Comparison of ENCODE assay signal across 8 mouse cellular contexts in genomic region chr9:109093786-109094552, GRCm38 (mm10). TPM values are rescaled to one million over a fixed set of nuclear protein-coding genes. Genes with fewer than 3 reads are reported as not detected.
DNase-seq lines count a peak whose midpoint lies in the region; ATAC-seq and TF ChIP-seq lines count a peak whose summit lies in the region.

No protein-coding gene starts in this region.

- 12% methylated on average over 11 of the region's 11 CpGs for WGBS in forebrain, embryonic 14.5 days
- WGBS in kidney, adult 2 months, result 12% methylated on average over 11 of the region's 11 CpGs
- 6% methylated on average over 11 of the region's 11 CpGs for WGBS in lung, embryonic 15.5 days

- ATAC-seq in forebrain, embryonic 14.5 days, result no peak
- ATAC-seq in lung, embryonic 15.5 days (ENCODE audit: borderline replicate concordance, extremely low read depth, low FRiP score, low TSS enrichment), result 0 out of 2 replicates have a peak, but pooled peaks have one; percentile 0
- ATAC-seq in erythroid progenitor cell, adult 5-6 weeks (replicated peaks; ENCODE audit: low FRiP score, poor library complexity, severe bottlenecking), result no peak
- no peak for ATAC-seq in megakaryocyte, adult 5-6 weeks (ENCODE audit: poor library complexity, severe bottlenecking)
- ATAC-seq in megakaryocyte-erythroid progenitor cell, adult 5-6 weeks (replicated peaks; ENCODE audit: low FRiP score, low TSS enrichment, poor library complexity, severe bottlenecking), result no peak

- no peak for TF ChIP-seq CTCF in kidney, adult 2 months (conservative IDR thresholded peaks at IDR 0.05; ENCODE audit: insufficient read depth, insufficient read length, low read depth, low read length)
- no peak for TF ChIP-seq CTCF in left cerebral cortex, adult 2 months (IDR thresholded peaks at IDR 0.05)

- peaks cover 28% of the 10 kb centered on the region for H3K36me3 ChIP-seq in forebrain, embryonic 14.5 days (ENCODE audit: control insufficient read depth, insufficient read depth, low read length)
- no peaks in the 10 kb centered on the region for H3K36me3 ChIP-seq in kidney, adult 2 months (ENCODE audit: control insufficient read depth, insufficient read depth, low read length)
- H3K36me3 ChIP-seq in lung, embryonic 15.5 days, result no peaks in the 10 kb centered on the region

- peak overlapping the region; percentile 99 for H3K9ac ChIP-seq in forebrain, embryonic 14.5 days (ENCODE audit: low read length)
- H3K9ac ChIP-seq in lung, embryonic 15.5 days, result peak overlapping the region; percentile 95

- no peaks in the 10 kb centered on the region for H3K9me3 ChIP-seq in forebrain, embryonic 14.5 days (replicated peaks; ENCODE audit: control insufficient read depth, low read length)
- H3K9me3 ChIP-seq in lung, embryonic 15.5 days, result no peaks in the 10 kb centered on the region

- TF ChIP-seq POLR2A in kidney, adult 2 months (IDR thresholded peaks at IDR 0.05; ENCODE audit: low read depth, low read length), result no peak

- H3K27ac ChIP-seq in forebrain, embryonic 14.5 days (ENCODE audit: low read depth, low read length), result peak overlapping the region; percentile 100; the same call in 1 of the 2 replicates
- peak overlapping the region; percentile 83 for H3K27ac ChIP-seq in kidney, adult 2 months (ENCODE audit: insufficient read depth, low read depth, low read length)
- peak overlapping the region; percentile 99 for H3K27ac ChIP-seq in lung, embryonic 15.5 days
- no peak overlapping the region for H3K27ac ChIP-seq in left cerebral cortex, adult 2 months

- H3K4me1 ChIP-seq in forebrain, embryonic 14.5 days (ENCODE audit: control insufficient read depth, insufficient read depth, low read length), result peaks cover 32% of the 10 kb centered on the region
- H3K4me1 ChIP-seq in kidney, adult 2 months (ENCODE audit: control insufficient read depth, insufficient read depth, low read length), result peaks cover 21% of the 10 kb centered on the region
- H3K4me1 ChIP-seq in lung, embryonic 15.5 days, result peaks cover 55% of the 10 kb centered on the region

- intact Hi-C loops in left cerebral cortex, adult 2 months (cut with DNase I), result no loop called here

- H3K27me3 ChIP-seq in forebrain, embryonic 14.5 days (replicated peaks; ENCODE audit: control insufficient read depth, insufficient read depth, low read length), result no peaks in the 10 kb centered on the region
- no peaks in the 10 kb centered on the region for H3K27me3 ChIP-seq in kidney, adult 2 months (replicated peaks; ENCODE audit: control insufficient read depth, insufficient read depth, low read length)
- no peaks in the 10 kb centered on the region for H3K27me3 ChIP-seq in lung, embryonic 15.5 days

- peak overlapping the region; percentile 75 for H3K4me3 ChIP-seq in forebrain, embryonic 14.5 days (ENCODE audit: low read depth, low read length)
- H3K4me3 ChIP-seq in kidney, adult 2 months (ENCODE audit: insufficient read depth, low read depth, low read length), result peak overlapping the region; percentile 83; the same call in 1 of the 2 replicates
- H3K4me3 ChIP-seq in lung, embryonic 15.5 days, result peak overlapping the region; percentile 79
- no peak overlapping the region for H3K4me3 ChIP-seq in left cerebral cortex, adult 2 months

- peak overlapping the region; percentile 74 for H3K4me2 ChIP-seq in forebrain, embryonic 14.5 days (ENCODE audit: low read length)
- H3K4me2 ChIP-seq in lung, embryonic 15.5 days, result peak overlapping the region; percentile 83

- peak; percentile 60 to 62 for DNase-seq in adrenal gland, postnatal 36 days
- DNase-seq in forebrain, embryonic 14.5 days (ENCODE audit: low spot score), result peak; percentile 33
- peak; percentile 82 for DNase-seq in kidney, adult 2 months
- no peak for DNase-seq in left cerebral cortex, adult 2 months (ENCODE audit: extremely low spot score in 1 of 2, low spot score in 2 of 2)

RNA-seq across cellular contexts. Expression of gene Plxnb1, which starts 1.2 kb away (rescaled TPM):
- total RNA-seq in adrenal gland, postnatal 36 days (2021), result 100 to 1,000 TPM in 1 of 2 experiments, 10 to 100 TPM in 1; 82.7 to 123 TPM
- polyA plus RNA-seq in forebrain, embryonic 14.5 days (2014; fragmentation: Nextera tagmentation; extraction: Ambion mirVana), result 13.9 and 15.7 TPM in 2 replicates
- 16.7 and 21.7 TPM in 2 replicates for polyA plus RNA-seq in kidney, adult 2 months (2012; rRNA removed)
- 18.2 and 18.4 TPM in 2 replicates for polyA plus RNA-seq in lung, embryonic 15.5 days (2015; fragmentation: Nextera tagmentation; extraction: Ambion mirVana)
- total RNA-seq in erythroid progenitor cell, adult 5-6 weeks (2015; ENCODE audit: low replicate concordance), result not detected in 2 replicates
- total RNA-seq in erythroid progenitor cell, adult 5-6 weeks (2017; ENCODE audit: low replicate concordance), result not detected in 2 replicates
- total RNA-seq in megakaryocyte, adult 5-6 weeks (2015), result 0.11 TPM in 1 of 2 replicates, not detected in the other
- 0.04 TPM in 1 of 2 replicates, not detected in the other for total RNA-seq in megakaryocyte, adult 5-6 weeks (2017)
- total RNA-seq in megakaryocyte-erythroid progenitor cell, adult 5-6 weeks (2014; fragmentation: Nextera tagmentation), result 1.3 TPM in 1 of 2 replicates, not detected in the other
- total RNA-seq in megakaryocyte-erythroid progenitor cell, adult 5-6 weeks (2017), result not detected in 2 replicates
- total RNA-seq in left cerebral cortex, adult 2 months (2021), result 10 to 100 TPM; 65.0 to 70.5 TPM

RNA-seq across cellular contexts. Expression of gene Tma7, which starts 11.6 kb away (rescaled TPM):
- total RNA-seq in adrenal gland, postnatal 36 days (2021), result 100 to 1,000 TPM; 384 to 426 TPM
- 652 and 758 TPM in 2 replicates for polyA plus RNA-seq in forebrain, embryonic 14.5 days (2014; fragmentation: Nextera tagmentation; extraction: Ambion mirVana)
- polyA plus RNA-seq in kidney, adult 2 months (2012; rRNA removed), result 42.4 and 80.7 TPM in 2 replicates
- 519 and 556 TPM in 2 replicates for polyA plus RNA-seq in lung, embryonic 15.5 days (2015; fragmentation: Nextera tagmentation; extraction: Ambion mirVana)
- total RNA-seq in erythroid progenitor cell, adult 5-6 weeks (2015; ENCODE audit: low replicate concordance), result 106 and 281 TPM in 2 replicates
- 31.5 and 73.0 TPM in 2 replicates for total RNA-seq in erythroid progenitor cell, adult 5-6 weeks (2017; ENCODE audit: low replicate concordance)
- 367 and 406 TPM in 2 replicates for total RNA-seq in megakaryocyte, adult 5-6 weeks (2015)
- total RNA-seq in megakaryocyte, adult 5-6 weeks (2017), result 109 and 136 TPM in 2 replicates
- total RNA-seq in megakaryocyte-erythroid progenitor cell, adult 5-6 weeks (2014; fragmentation: Nextera tagmentation), result 418 and 530 TPM in 2 replicates
- 113 and 115 TPM in 2 replicates for total RNA-seq in megakaryocyte-erythroid progenitor cell, adult 5-6 weeks (2017)
- total RNA-seq in left cerebral cortex, adult 2 months (2021), result 100 to 1,000 TPM; 312 to 332 TPM

RNA-seq across cellular contexts. Expression of gene Ccdc51, which starts 11.7 kb away (rescaled TPM):
- total RNA-seq in adrenal gland, postnatal 36 days (2021), result 10 to 100 TPM; 15.6 to 20.1 TPM
- polyA plus RNA-seq in forebrain, embryonic 14.5 days (2014; fragmentation: Nextera tagmentation; extraction: Ambion mirVana), result 19.4 and 21.2 TPM in 2 replicates
- 11.4 and 11.7 TPM in 2 replicates for polyA plus RNA-seq in kidney, adult 2 months (2012; rRNA removed)
- polyA plus RNA-seq in lung, embryonic 15.5 days (2015; fragmentation: Nextera tagmentation; extraction: Ambion mirVana), result 11.2 and 11.5 TPM in 2 replicates
- 2.9 and 5.0 TPM in 2 replicates for total RNA-seq in erythroid progenitor cell, adult 5-6 weeks (2015; ENCODE audit: low replicate concordance)
- total RNA-seq in erythroid progenitor cell, adult 5-6 weeks (2017; ENCODE audit: low replicate concordance), result 2.6 and 5.5 TPM in 2 replicates
- total RNA-seq in megakaryocyte, adult 5-6 weeks (2015), result 4.7 and 6.0 TPM in 2 replicates
- total RNA-seq in megakaryocyte, adult 5-6 weeks (2017), result 6.7 and 11.0 TPM in 2 replicates
- 12.2 and 17.1 TPM in 2 replicates for total RNA-seq in megakaryocyte-erythroid progenitor cell, adult 5-6 weeks (2014; fragmentation: Nextera tagmentation)
- 14.2 and 16.6 TPM in 2 replicates for total RNA-seq in megakaryocyte-erythroid progenitor cell, adult 5-6 weeks (2017)
- total RNA-seq in left cerebral cortex, adult 2 months (2021), result 1 to 10 TPM; 8.0 to 8.6 TPM

RNA-seq across cellular contexts. Expression of gene Atrip, which starts 20.0 kb away (rescaled TPM):
- total RNA-seq in adrenal gland, postnatal 36 days (2021), result 10 to 100 TPM; 16.3 to 18.3 TPM
- 27.3 and 29.6 TPM in 2 replicates for polyA plus RNA-seq in forebrain, embryonic 14.5 days (2014; fragmentation: Nextera tagmentation; extraction: Ambion mirVana)
- 20.2 and 20.9 TPM in 2 replicates for polyA plus RNA-seq in kidney, adult 2 months (2012; rRNA removed)
- polyA plus RNA-seq in lung, embryonic 15.5 days (2015; fragmentation: Nextera tagmentation; extraction: Ambion mirVana), result 26.4 and 27.0 TPM in 2 replicates
- 3.4 and 6.5 TPM in 2 replicates for total RNA-seq in erythroid progenitor cell, adult 5-6 weeks (2015; ENCODE audit: low replicate concordance)
- 11.0 and 12.6 TPM in 2 replicates for total RNA-seq in erythroid progenitor cell, adult 5-6 weeks (2017; ENCODE audit: low replicate concordance)
- 7.2 and 9.5 TPM in 2 replicates for total RNA-seq in megakaryocyte, adult 5-6 weeks (2015)
- total RNA-seq in megakaryocyte, adult 5-6 weeks (2017), result 9.7 and 10.2 TPM in 2 replicates
- 14.9 and 26.3 TPM in 2 replicates for total RNA-seq in megakaryocyte-erythroid progenitor cell, adult 5-6 weeks (2014; fragmentation: Nextera tagmentation)
- total RNA-seq in megakaryocyte-erythroid progenitor cell, adult 5-6 weeks (2017), result 9.8 and 19.2 TPM in 2 replicates
- 10 to 100 TPM; 28.0 to 28.3 TPM for total RNA-seq in left cerebral cortex, adult 2 months (2021)

RNA-seq across cellular contexts. Expression of gene Trex1, which starts 34.4 kb away (rescaled TPM):
- 10 to 100 TPM; 19.7 to 23.4 TPM for total RNA-seq in adrenal gland, postnatal 36 days (2021)
- 11.1 and 11.9 TPM in 2 replicates for polyA plus RNA-seq in forebrain, embryonic 14.5 days (2014; fragmentation: Nextera tagmentation; extraction: Ambion mirVana)
- 45.2 and 46.7 TPM in 2 replicates for polyA plus RNA-seq in kidney, adult 2 months (2012; rRNA removed)
- polyA plus RNA-seq in lung, embryonic 15.5 days (2015; fragmentation: Nextera tagmentation; extraction: Ambion mirVana), result 12.7 and 14.0 TPM in 2 replicates
- total RNA-seq in erythroid progenitor cell, adult 5-6 weeks (2015; ENCODE audit: low replicate concordance), result 11.5 and 17.6 TPM in 2 replicates
- 0.26 and 0.76 TPM in 2 replicates for total RNA-seq in erythroid progenitor cell, adult 5-6 weeks (2017; ENCODE audit: low replicate concordance)
- total RNA-seq in megakaryocyte, adult 5-6 weeks (2015), result 119 and 124 TPM in 2 replicates
- 68.7 and 87.5 TPM in 2 replicates for total RNA-seq in megakaryocyte, adult 5-6 weeks (2017)
- total RNA-seq in megakaryocyte-erythroid progenitor cell, adult 5-6 weeks (2014; fragmentation: Nextera tagmentation), result 17.1 and 29.7 TPM in 2 replicates
- 4.7 and 5.1 TPM in 2 replicates for total RNA-seq in megakaryocyte-erythroid progenitor cell, adult 5-6 weeks (2017)
- 10 to 100 TPM; 11.7 to 15.3 TPM for total RNA-seq in left cerebral cortex, adult 2 months (2021)

Comparison
In these comparisons a context has a peak if more than half of its experiments do, and no peak if none do; other contexts are left out.
1. DNase-seq: peak in adrenal gland, postnatal 36 days (2 of 2), forebrain, embryonic 14.5 days (single experiment) and kidney, adult 2 months (single experiment); none in left cerebral cortex, adult 2 months (0 of 2).
2. RNA of gene Plxnb1, which starts 1.2 kb away (total RNA-seq): 82.7 to 123 TPM in adrenal gland, postnatal 36 days and 65.0 to 70.5 TPM in left cerebral cortex, adult 2 months; 0.04 to 0.11 TPM in megakaryocyte, adult 5-6 weeks, not detected in erythroid progenitor cell, adult 5-6 weeks and 1.3 TPM in megakaryocyte-erythroid progenitor cell, adult 5-6 weeks; every median in the first group is over 10 times any median in the second.